Mouse (Mus musculus) CH12.LX (cell line): Measurements from ENCODE around the gene Med20.

Experiments
- CTCF ChIP-seq, 2 experiments: IDR thresholded peaks in 1 of 2; conservative IDR thresholded peaks in 1 of 2; 2 replicates each; pipeline ENCODE4 v1.5.1; 2011 to 2012; ENCODE audit warnings: low read depth in 2 of 2, low read length in 2 of 2, improper control_type of control experiment in 1 of 2, inconsistent platforms in 1 of 2, mild to moderate bottlenecking in 1 of 2, moderate library complexity in 1 of 2
- HCFC1 ChIP-seq: IDR thresholded peaks from 2 replicates; pipeline ENCODE4 v1.6.1; 2012; ENCODE audit warnings: low read depth, mild to moderate bottlenecking, inconsistent platforms, low read length, improper control_type of control experiment
- MAZ ChIP-seq: IDR thresholded peaks from 2 replicates; pipeline ENCODE4 v1.6.1; 2012; ENCODE audit warnings: low read depth, mild to moderate bottlenecking, inconsistent platforms, low read length, improper control_type of control experiment, moderate library complexity
- NRF1 ChIP-seq: IDR thresholded peaks from 2 replicates; pipeline ENCODE4 v1.6.1; 2014; ENCODE audit warnings: low read depth, mild to moderate bottlenecking, inconsistent platforms, low read length, improper control_type of control experiment, moderate library complexity
- POLR2A ChIP-seq: IDR thresholded peaks from 2 replicates; pipeline ENCODE4 v1.6.1; 2011; ENCODE audit warnings: low read depth, mild to moderate bottlenecking, improper control_type of control experiment, low read length
- POLR2AphosphoS2 ChIP-seq: IDR thresholded peaks from 2 replicates; pipeline ENCODE4 v1.6.1; 2011; ENCODE audit warnings: low read depth, low read length, improper control_type of control experiment
- ZMIZ1 ChIP-seq: IDR thresholded peaks from 2 replicates; pipeline ENCODE4 v1.6.1; 2012; ENCODE audit warnings: low read depth, mild to moderate bottlenecking, inconsistent platforms, low read length, improper control_type of control experiment

DNA sequence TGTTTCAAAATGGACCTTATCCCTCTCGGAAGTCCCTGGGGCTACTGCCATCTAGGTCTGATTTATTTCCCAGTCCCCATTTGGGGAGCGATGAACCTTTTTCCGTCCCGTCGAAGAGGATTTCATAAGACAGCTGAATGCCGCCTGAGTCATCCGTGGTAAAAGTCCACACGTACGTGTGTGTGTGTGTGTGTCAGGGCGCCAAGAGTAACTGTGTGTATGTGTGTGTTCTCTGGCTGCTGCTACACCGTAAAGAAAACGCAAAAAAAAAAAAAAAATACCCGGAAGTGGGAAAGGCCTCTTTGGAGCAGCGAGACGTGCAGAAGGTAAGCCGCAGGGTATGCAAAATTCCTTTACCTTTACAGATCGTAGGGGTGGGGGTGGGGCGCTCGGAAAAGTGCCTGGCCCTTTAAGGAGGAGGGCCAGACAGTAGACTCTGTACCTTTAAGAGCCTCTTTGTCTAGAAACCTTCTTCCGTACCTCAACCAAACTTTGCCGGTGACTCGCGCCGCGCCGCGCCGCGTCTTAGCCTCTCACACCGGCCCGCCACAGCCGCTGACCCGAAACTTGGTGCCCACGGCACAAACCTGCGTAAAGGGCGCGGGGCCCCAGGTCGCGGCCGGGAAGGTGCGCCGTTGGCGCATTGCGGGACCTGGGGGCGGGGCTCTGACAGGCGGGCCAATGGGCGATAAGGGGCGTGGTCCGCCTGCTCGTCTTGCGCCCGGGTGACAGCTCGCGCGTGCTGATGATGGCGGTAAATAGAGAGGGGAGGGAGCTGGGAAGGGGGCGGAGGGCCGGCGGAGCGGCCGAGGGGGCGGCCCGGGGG, 17.7 kb downstream of the Med20 start:
- peak; percentile 59 for TF ChIP-seq POLR2A
- peak; percentile 66 for TF ChIP-seq MAZ
- peak; percentile 61; the same call in 1 of the 2 replicates for TF ChIP-seq POLR2AphosphoS2
- TF ChIP-seq HCFC1, result peak; percentile 72
- TF ChIP-seq CTCF (conservative IDR thresholded peaks at IDR 0.05 in 1 of 2, IDR thresholded peaks at IDR 0.05 in 1 of 2; ENCODE audit: low read depth in 2 of 2, low read length in 2 of 2), result no peak
- peak; percentile 46; the same call in 1 of the 2 replicates for TF ChIP-seq NRF1
- TF ChIP-seq ZMIZ1, result no peak
